Mouse (Mus musculus): ENCODE data around the gene Tbc1d8. TPM values are rescaled to one million over a fixed set of nuclear protein-coding genes. Genes with fewer than 3 reads are reported as not detected.

The Tbc1d8 gene
- total and polyA plus RNA-seq, 2 experiments: 7.0 to 13.9 TPM

- Histone ChIP-seq H3K36me3 (ENCODE audit: control insufficient read depth, insufficient read depth, low read length) (no peaks in the 10 kb centered on the region), H3K79me2 (ENCODE audit: control insufficient read depth, insufficient read depth, low read length) (peaks cover 47% of the 10 kb centered on the region), H3K4me3 (ENCODE audit: insufficient read depth, low read depth, low read length) (no peak overlapping the region), H3K27ac (replicated peaks; ENCODE audit: insufficient read depth, low read depth, low read length) (no peak overlapping the region), H3K9ac (ENCODE audit: low read depth, low read length) (no peak overlapping the region), H3K27me3 (ENCODE audit: control insufficient read depth, insufficient read depth, low read length) (no peaks in the 10 kb centered on the region), H3K4me1 (ENCODE audit: control insufficient read depth, insufficient read depth, low read length) (peaks cover 22% of the 10 kb centered on the region)
- TF ChIP-seq CTCF (IDR thresholded peaks at IDR 0.05; ENCODE audit: low read depth, low read length): no peak
- TF ChIP-seq POLR2A (IDR thresholded peaks at IDR 0.05; ENCODE audit: extremely low read depth, insufficient read depth, low read length): no peak
- WGBS: 93% methylated on average over 23 of the region's 23 CpGs
- DNase-seq (ENCODE audit: extremely low read depth, low read depth, low spot score): no peak
These were observed 23.1 kb downstream of the Tbc1d8 start for GRCm38 (mm10) chr1:39455350-39456023.

DNA sequence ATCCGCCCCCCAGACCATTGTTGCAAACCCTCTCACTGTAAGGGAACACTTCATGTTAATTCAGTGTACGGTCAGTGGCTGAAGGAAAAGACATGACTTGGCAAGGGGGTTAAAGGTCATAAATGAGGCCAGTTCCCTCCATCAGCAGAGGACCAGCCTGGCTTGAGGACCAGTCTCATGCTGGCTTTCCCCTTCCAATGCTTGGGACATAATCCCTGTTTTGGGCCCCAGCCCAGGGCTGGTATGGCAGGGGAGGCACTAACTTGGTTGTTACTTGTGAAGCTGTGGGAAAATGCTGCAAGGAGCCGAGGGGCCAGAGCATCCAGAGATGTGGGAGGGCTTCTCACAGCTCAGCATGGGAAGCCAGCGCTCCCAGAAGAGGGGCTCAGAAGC, 23.8 kb downstream of the Tbc1d8 start:
- Histone ChIP-seq H3K27me3 (ENCODE audit: control insufficient read depth, insufficient read depth, low read length) (no peaks in the 10 kb centered on the region), H3K27ac (replicated peaks; ENCODE audit: insufficient read depth, low read depth, low read length) (no peak overlapping the region), H3K4me3 (ENCODE audit: insufficient read depth, low read depth, low read length) (no peak overlapping the region), H3K9ac (ENCODE audit: low read depth, low read length) (no peak overlapping the region), H3K79me2 (ENCODE audit: control insufficient read depth, insufficient read depth, low read length) (peaks cover 46% of the 10 kb centered on the region), H3K4me1 (ENCODE audit: control insufficient read depth, insufficient read depth, low read length) (peaks cover 23% of the 10 kb centered on the region), H3K36me3 (ENCODE audit: control insufficient read depth, insufficient read depth, low read length) (no peaks in the 10 kb centered on the region)
- TF ChIP-seq CTCF (IDR thresholded peaks at IDR 0.05; ENCODE audit: low read depth, low read length): no peak
- no peak for TF ChIP-seq POLR2A (IDR thresholded peaks at IDR 0.05; ENCODE audit: extremely low read depth, insufficient read depth, low read length)
- 89% methylated on average over 4 of the region's 4 CpGs for WGBS
- no peak for DNase-seq (ENCODE audit: extremely low read depth, low read depth, low spot score)

DNA sequence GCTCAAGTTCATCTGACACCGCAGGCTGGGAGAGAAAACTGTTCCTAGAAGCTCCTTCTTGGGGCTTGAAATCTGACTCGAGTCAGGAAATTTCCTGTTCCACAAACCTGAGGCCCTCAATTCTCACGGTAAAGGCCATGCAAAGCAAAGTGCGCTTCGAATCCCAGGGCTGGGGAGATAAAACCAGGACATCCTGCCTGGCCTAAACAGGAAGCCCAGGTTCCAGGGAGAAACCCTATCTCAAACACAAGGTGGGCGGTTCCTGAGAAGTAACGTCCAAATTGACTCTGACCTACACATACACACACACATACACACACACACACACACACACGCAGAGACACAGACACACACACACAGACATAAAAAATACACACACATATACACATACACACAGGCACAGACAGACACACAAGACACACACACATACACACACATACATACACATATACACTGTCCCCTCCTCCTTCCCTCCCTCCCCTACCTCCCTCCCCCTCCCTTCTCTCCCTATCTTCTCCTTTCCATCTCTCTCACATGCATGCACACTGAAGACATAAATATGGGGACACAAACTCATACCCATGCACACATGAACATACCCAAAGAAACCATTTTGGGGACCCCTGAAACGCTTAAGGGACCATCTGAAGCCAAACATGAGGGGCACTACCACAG, 24.3 kb downstream of the Tbc1d8 start:
- H3K36me3 ChIP-seq (ENCODE audit: control insufficient read depth, insufficient read depth, low read length): no peaks in the 10 kb centered on the region
- WGBS: 76% methylated on average over 9 of the region's 9 CpGs
- H3K9ac ChIP-seq (ENCODE audit: low read depth, low read length): no peak overlapping the region
- no peak overlapping the region for H3K4me3 ChIP-seq (ENCODE audit: insufficient read depth, low read depth, low read length)
- TF ChIP-seq CTCF (IDR thresholded peaks at IDR 0.05; ENCODE audit: low read depth, low read length) (no peak), POLR2A (IDR thresholded peaks at IDR 0.05; ENCODE audit: extremely low read depth, insufficient read depth, low read length) (no peak)
- H3K79me2 ChIP-seq (ENCODE audit: control insufficient read depth, insufficient read depth, low read length): peaks cover 45% of the 10 kb centered on the region
- H3K27me3 ChIP-seq (ENCODE audit: control insufficient read depth, insufficient read depth, low read length): no peaks in the 10 kb centered on the region
- DNase-seq (ENCODE audit: extremely low read depth, low read depth, low spot score): no peak
- H3K27ac ChIP-seq (replicated peaks; ENCODE audit: insufficient read depth, low read depth, low read length): no peak overlapping the region
- H3K4me1 ChIP-seq (ENCODE audit: control insufficient read depth, insufficient read depth, low read length): peaks cover 23% of the 10 kb centered on the region

DNA sequence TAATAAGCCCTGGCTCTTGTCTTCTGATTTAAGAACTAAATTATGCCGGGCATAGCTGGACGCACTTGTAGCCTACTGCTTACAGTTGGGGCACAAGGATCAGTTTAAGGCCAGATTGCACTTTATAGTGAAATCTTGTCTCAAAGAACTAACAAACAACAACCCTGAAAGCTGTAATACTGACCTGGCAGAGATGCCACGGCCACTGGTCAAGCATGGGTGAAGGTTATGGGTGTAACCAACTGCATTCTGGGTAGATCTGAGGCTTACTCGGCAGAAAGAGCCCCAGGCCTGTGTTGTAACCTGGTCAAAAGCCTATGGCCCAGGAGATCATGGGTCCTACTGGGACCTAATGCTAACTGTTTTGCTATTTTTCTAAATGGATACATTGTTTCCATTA, 26.4 kb downstream of the Tbc1d8 start:
- Histone ChIP-seq H3K27me3 (ENCODE audit: control insufficient read depth, insufficient read depth, low read length) (no peaks in the 10 kb centered on the region), H3K27ac (replicated peaks; ENCODE audit: insufficient read depth, low read depth, low read length) (0 out of 2 replicates have a peak overlapping the region, but pooled peaks have one; percentile 25), H3K36me3 (ENCODE audit: control insufficient read depth, insufficient read depth, low read length) (no peaks in the 10 kb centered on the region), H3K9ac (ENCODE audit: low read depth, low read length) (no peak overlapping the region), H3K4me1 (ENCODE audit: control insufficient read depth, insufficient read depth, low read length) (peaks cover 19% of the 10 kb centered on the region), H3K4me3 (ENCODE audit: insufficient read depth, low read depth, low read length) (no peak overlapping the region), H3K79me2 (ENCODE audit: control insufficient read depth, insufficient read depth, low read length) (peaks cover 38% of the 10 kb centered on the region)
- DNase-seq (ENCODE audit: extremely low read depth, low read depth, low spot score): peak; percentile 83
- WGBS: 41% methylated on average over 4 of the region's 4 CpGs
- no peak for TF ChIP-seq CTCF (IDR thresholded peaks at IDR 0.05; ENCODE audit: low read depth, low read length)
- TF ChIP-seq POLR2A (IDR thresholded peaks at IDR 0.05; ENCODE audit: extremely low read depth, insufficient read depth, low read length): no peak

DNA sequence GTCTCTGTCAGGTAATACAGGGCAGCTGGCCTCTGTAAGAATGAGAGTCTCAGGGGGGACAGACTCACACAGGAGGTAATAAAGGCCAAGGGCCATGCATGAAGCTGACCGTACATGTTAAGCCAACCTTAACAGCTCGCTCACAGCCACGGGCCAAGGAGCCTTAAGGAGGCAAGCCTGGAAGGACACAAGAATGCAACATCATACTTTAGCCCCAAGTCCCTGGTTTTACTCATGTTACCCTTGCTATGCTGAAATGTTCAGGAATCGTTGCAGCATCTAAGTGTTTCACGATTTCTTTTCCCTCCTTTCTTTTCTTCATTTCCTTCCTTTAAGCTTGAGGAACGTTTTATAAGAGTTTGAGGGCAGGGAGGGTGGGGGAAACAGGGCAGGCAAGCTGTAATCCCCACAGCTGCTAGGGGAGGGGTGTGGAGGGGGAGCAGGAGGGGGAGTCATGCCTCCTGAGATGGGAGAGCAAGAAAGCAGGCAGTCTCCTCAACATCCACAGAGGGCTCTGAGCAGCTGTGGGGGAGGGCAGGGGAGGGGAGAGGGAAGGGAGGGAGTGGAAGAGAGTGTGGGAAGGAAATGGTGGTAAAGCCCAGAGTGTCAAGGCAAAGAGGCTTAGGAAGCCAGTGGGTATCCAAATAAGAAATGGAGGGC, 28.4 kb downstream of the Tbc1d8 start:
- Histone ChIP-seq H3K36me3 (ENCODE audit: control insufficient read depth, insufficient read depth, low read length) (no peaks in the 10 kb centered on the region), H3K79me2 (ENCODE audit: control insufficient read depth, insufficient read depth, low read length) (peaks cover 27% of the 10 kb centered on the region; the same call in 1 of the 2 replicates), H3K4me1 (ENCODE audit: control insufficient read depth, insufficient read depth, low read length) (peaks cover 24% of the 10 kb centered on the region), H3K27ac (replicated peaks; ENCODE audit: insufficient read depth, low read depth, low read length) (no peak overlapping the region), H3K27me3 (ENCODE audit: control insufficient read depth, insufficient read depth, low read length) (no peaks in the 10 kb centered on the region), H3K4me3 (ENCODE audit: insufficient read depth, low read depth, low read length) (no peak overlapping the region), H3K9ac (ENCODE audit: low read depth, low read length) (no peak overlapping the region)
- WGBS: 83% methylated on average over 6 of the region's 6 CpGs
- no peak for TF ChIP-seq CTCF (IDR thresholded peaks at IDR 0.05; ENCODE audit: low read depth, low read length)
- no peak for TF ChIP-seq POLR2A (IDR thresholded peaks at IDR 0.05; ENCODE audit: extremely low read depth, insufficient read depth, low read length)
- DNase-seq (ENCODE audit: extremely low read depth, low read depth, low spot score): no peak

Measured in liver, adult 2 months (tissue).